Mouse (Mus musculus) kidney, adult 2 months (tissue): ENCODE measurements around the gene Timm8b. TPM values are rescaled to one million over a fixed set of nuclear protein-coding genes. Genes with fewer than 3 reads are reported as not detected.
A peak's percentile ranks its signal among the peaks of the same experiment; 100 is the strongest.
"Not testable (repeated sequence)": the region's sequence is repeated elsewhere in the genome, so short reads cannot be mapped to it uniquely, and the experiment has no call there.

ENCODE experiments used
- DNase-seq: peaks from one replicate; pipeline ENCODE4 v3.0.0; 2021
- H3K27ac ChIP-seq: fragments of 200-500 bp; 2 replicates; pipeline ENCODE4 v1.5.1; 2012; ENCODE audit warnings: low read depth, low read length, control low read depth, inconsistent platforms; ENCODE audit not compliant: insufficient read depth
- H3K27me3 ChIP-seq: fragments of 200-500 bp; replicated peaks from 2 replicates; pipeline ENCODE4 v1.6.1; 2012; ENCODE audit warnings: mild to moderate bottlenecking, moderate library complexity, low read length, inconsistent platforms; ENCODE audit not compliant: control insufficient read depth, insufficient read depth
- H3K36me3 ChIP-seq: fragments of 200-500 bp; 2 replicates; pipeline ENCODE4 v1.6.1; 2012; ENCODE audit warnings: mild to moderate bottlenecking, moderate library complexity, low read length, inconsistent platforms; ENCODE audit not compliant: control insufficient read depth, insufficient read depth
- H3K4me1 ChIP-seq: fragments of 200-500 bp; 2 replicates; pipeline ENCODE4 v1.6.1; 2011; ENCODE audit warnings: low read length; ENCODE audit not compliant: control insufficient read depth, insufficient read depth
- H3K4me3 ChIP-seq: fragments of 200-500 bp; 2 replicates; pipeline ENCODE4 v1.5.1; 2011; ENCODE audit warnings: mild to moderate bottlenecking, low read depth, low read length, control low read depth; ENCODE audit not compliant: insufficient read depth
- CTCF ChIP-seq: fragments of 200-500 bp; conservative IDR thresholded peaks from 2 replicates; pipeline ENCODE4 v1.5.1; 2011; ENCODE audit warnings: low read depth, mild to moderate bottlenecking, control low read depth, low read length, moderate library complexity, mixed read lengths; ENCODE audit not compliant: insufficient read depth, insufficient read length
- POLR2A ChIP-seq: fragments of 200-500 bp; IDR thresholded peaks from one replicate; pipeline ENCODE4 v1.6.1; 2011; ENCODE audit warnings: low read depth, low read length, control low read depth
- WGBS: fragments of 180-500 bp; shearing (Covaris S2); methylation state at CpG from one replicate; pipeline ENCODE4 v1.1.7; 2018; 5-methylcytosine and 5-hydroxymethylcytosine counted together
- polyA plus RNA-seq: library from polyadenylated mRNA; depleted of rRNA; stranded (reverse); fragments of >200 nt; gene quantifications from 2 replicates; pipeline ENCODE4 v1.2.3, GENCODE M21; 2012; rRNA removed

Timm8b gene
- polyA plus RNA-seq, 1 experiment = 292 TPM

DNA sequence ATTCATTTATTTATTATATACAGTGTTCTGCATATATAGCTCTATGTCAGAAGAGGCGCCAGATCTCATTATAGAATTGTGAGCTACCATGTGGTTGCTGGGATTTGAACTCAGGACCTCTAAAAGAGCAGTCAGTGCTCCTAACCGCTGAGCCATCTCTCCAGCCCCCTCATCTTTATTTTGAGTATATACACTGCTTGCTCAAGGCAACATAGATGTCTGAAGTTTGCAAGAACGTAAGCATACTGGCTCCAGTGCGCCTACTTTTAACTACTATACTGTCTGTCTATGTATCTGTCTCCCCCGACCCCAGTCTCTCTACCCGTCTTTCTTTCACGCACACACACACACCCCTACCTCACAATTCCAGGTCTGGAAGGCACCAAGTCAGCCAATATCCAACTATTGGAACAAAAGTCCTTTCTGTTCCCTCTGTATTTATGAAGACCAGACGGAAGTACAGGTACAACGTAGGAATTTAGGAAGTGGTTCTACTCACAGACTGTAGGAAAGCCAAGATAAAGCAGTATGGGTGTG lies 14.2 kb downstream of the Timm8b start:
- Histone ChIP-seq H3K27ac (no peak overlapping the region), H3K36me3 (no peaks in the 10 kb centered on the region; the same call in 1 of the 2 replicates), H3K27me3 (no peaks in the 10 kb centered on the region), H3K4me3 (no peak overlapping the region), H3K4me1 (peaks cover 5% of the 10 kb centered on the region; the same call in 1 of the 2 replicates)
- TF ChIP-seq POLR2A = no peak
- DNase-seq = no peak
- WGBS = 56% methylated on average over 9 of the region's 9 CpGs

DNA sequence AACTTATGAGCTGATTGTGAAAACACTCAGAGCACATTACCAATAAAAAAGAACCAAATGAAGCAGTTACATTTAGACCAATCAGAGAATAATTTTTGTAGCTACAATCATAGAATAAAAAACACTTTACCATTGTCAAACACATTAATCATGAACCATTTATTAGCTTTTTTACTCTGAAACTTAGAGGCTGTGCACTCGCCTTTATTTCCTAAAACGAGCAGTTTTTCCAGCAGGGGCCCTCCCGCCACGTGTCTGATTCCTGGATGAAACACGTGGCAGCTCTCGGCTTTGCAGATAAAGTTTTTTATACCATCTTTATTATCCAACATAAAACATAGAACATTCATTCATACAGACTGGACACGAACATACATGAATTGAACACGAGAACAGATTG lies 27.2 kb downstream of the Timm8b start:
- not testable (repeated sequence) for H3K27me3 ChIP-seq, H3K4me3 ChIP-seq, DNase-seq, H3K4me1 ChIP-seq, H3K27ac ChIP-seq, H3K36me3 ChIP-seq
- WGBS = 94% methylated on average over 6 of the region's 8 CpGs

DNA sequence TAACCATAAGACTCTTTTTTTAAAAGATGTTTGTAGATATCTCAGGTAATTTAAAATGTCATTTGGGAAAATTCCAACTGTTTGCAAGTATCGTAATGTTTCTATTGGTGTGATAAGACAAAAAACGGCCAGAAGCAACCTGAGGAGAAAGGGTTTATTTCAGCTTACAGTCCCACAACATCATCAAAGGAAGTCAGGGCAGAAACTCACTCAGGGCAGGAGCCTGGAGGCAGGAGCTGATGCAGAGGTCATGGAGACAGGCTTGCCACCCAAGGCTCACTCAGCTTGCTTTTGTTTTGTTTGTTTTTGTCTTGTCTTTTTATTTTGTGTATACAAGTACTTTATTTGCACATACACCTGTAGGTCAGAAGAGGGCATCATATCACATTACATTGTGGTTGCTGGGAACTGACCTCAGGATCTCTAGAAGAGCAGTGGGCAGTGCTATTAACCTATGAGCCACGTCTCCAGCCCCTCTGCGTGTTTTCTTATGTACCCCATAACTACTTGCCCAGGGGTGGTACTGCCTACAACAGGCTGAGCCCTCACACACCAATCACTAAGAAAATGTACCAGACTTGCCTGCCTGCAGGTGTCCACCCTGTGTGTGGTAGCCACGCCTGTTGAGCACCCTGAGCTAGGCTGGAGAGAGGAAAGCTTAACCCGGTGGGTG lies 28.4 kb downstream of the Timm8b start:
- no peak for TF ChIP-seq POLR2A
- H3K27ac ChIP-seq = no peak overlapping the region
- H3K27me3 ChIP-seq = no peaks in the 10 kb centered on the region
- no peaks in the 10 kb centered on the region for H3K4me1 ChIP-seq
- no peak overlapping the region for H3K4me3 ChIP-seq
- 83% methylated on average over 6 of the region's 6 CpGs for WGBS
- DNase-seq = no peak
- H3K36me3 ChIP-seq = peaks cover 1% of the 10 kb centered on the region

DNA sequence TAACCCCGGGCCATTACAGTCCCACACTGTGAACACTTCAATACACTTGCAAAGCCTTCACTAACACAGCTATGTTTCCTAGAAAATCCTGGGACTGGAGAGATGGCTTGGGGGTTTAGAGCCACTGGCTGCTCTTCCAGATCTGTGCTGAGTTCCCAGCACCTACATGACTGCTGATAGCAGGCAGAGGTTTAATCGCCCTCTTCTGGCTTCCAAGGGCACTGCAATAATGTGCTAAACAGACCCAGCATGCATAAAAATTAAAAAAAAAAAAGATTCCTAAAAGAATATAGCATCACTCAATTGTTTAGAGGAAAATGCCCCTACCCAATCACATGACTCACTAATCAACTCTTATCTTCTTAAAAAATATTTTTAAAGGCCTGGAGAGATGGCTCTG lies 29.3 kb downstream of the Timm8b start:
- DNase-seq = no peak
- Histone ChIP-seq H3K27me3 (no peaks in the 10 kb centered on the region), H3K4me1 (no peaks in the 10 kb centered on the region), H3K27ac (no peak overlapping the region), H3K4me3 (no peak overlapping the region), H3K36me3 (peaks cover 3% of the 10 kb centered on the region)
- TF ChIP-seq CTCF = peak; percentile 47
- TF ChIP-seq POLR2A = no peak
- 66% methylated on average over 2 of the region's 2 CpGs for WGBS

DNA sequence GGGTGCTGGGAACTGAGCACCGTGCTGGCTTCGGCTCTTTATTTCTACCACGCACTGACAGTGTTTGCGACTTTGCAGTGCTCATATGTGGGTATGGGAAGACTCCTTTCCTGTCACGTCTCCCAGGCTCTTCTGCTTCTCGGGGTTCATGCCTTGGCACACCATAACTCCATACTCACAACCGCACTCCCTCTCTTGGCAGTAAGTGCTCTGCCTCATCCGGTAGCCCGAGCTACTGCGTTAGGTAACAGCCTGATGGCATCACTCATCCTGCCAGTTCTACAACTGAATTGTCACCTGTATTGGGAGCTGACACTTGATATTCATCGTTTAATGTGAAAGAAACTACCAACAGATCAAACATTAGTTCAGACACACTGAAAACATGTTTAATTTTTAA lies 30.6 kb downstream of the Timm8b start:
- Histone ChIP-seq H3K4me1 (no peaks in the 10 kb centered on the region), H3K36me3 (peaks cover 3% of the 10 kb centered on the region), H3K27ac (no peak overlapping the region), H3K4me3 (no peak overlapping the region), H3K27me3 (no peaks in the 10 kb centered on the region)
- TF ChIP-seq CTCF = no peak
- no peak for TF ChIP-seq POLR2A
- no peak for DNase-seq
- WGBS = 92% methylated on average over 11 of the region's 11 CpGs

DNA sequence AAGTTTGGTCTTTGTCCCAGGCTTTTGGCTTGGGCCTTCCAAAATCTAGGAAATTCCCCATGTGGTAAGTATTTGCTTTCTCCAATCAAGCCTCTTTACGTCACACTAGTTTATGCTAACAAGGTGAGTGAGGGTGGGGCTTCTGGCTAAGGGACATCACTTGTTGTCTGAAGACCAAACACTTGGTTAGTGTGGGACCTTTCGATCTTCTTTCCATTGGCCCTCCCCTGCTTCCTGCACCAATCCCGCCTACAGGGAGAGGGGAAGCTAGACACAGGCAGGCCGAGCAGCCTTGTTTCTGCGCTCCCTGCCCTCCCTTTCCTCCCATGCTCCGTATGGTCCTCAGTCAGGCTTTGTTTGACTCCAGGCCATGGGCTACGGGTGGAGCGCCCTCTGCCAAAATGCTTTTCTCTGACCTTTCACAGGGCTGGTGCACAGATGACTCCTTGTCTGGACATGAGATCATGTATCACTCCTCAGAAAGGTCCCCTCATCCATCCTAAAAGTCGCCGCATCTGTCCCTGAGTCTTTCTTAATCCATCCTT lies 43.2 kb downstream of the Timm8b start:
- H3K27ac ChIP-seq = no peak overlapping the region

DNA sequence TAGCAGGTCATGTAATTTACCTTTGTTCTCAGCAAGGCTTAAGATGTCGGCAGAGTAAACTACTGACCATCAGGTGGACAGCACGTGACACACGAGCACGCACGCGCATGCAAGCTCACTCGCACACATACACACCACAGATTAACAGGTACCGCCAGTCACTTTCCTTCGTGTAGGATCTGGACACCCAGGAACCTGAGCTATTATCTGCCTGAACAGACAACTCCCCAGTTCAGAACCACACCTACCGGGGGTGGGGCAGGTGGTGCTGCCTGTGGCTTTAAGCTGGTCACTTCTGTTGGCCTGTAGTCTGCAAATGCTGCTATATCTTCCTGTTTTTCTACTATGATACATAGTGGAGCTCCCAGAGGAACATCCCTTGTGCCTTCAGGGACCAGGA lies 46.8 kb downstream of the Timm8b start:
- TF ChIP-seq POLR2A (no peak), CTCF (no peak)
- no peak for DNase-seq
- Histone ChIP-seq H3K4me1 (no peaks in the 10 kb centered on the region), H3K36me3 (peaks cover 14% of the 10 kb centered on the region), H3K4me3 (no peak overlapping the region), H3K27ac (no peak overlapping the region), H3K27me3 (no peaks in the 10 kb centered on the region)
- 96% methylated on average over 10 of the region's 10 CpGs for WGBS

More for the DNA sequence above, 43.2 kb downstream of the Timm8b start:
- Histone ChIP-seq H3K36me3 (peaks cover 11% of the 10 kb centered on the region), H3K4me3 (no peak overlapping the region), H3K27me3 (no peaks in the 10 kb centered on the region), H3K4me1 (no peaks in the 10 kb centered on the region)
- no peak for TF ChIP-seq POLR2A
- TF ChIP-seq CTCF = no peak
- no peak for DNase-seq
- 82% methylated on average over 10 of the region's 10 CpGs for WGBS

Other genes starting within 250 kb of the Timm8b start
- 82.6 and 86.0 TPM in 2 replicates for gene Plet1, start 109.4 kb upstream of the Timm8b start, polyA plus RNA-seq
- gene Pts, start 75.2 kb upstream of the Timm8b start, polyA plus RNA-seq = 50.2 and 58.6 TPM in 2 replicates
- 1.4 and 2.2 TPM in 2 replicates for gene Il18, start 49.1 kb upstream of the Timm8b start, polyA plus RNA-seq
- gene Bco2, start 48.7 kb upstream of the Timm8b start, polyA plus RNA-seq = 4.6 and 5.3 TPM in 2 replicates
- gene Tex12, start 42.6 kb upstream of the Timm8b start, polyA plus RNA-seq = not detected in 2 replicates
- 541 and 551 TPM in 2 replicates for gene Sdhd, start 98 bp upstream of the Timm8b start, polyA plus RNA-seq
- 2.1 and 2.7 TPM in 2 replicates for gene Pih1d2, start 13.4 kb downstream of the Timm8b start, polyA plus RNA-seq
- 4.1 and 5.1 TPM in 2 replicates for gene Nkapd1, start 13.6 kb downstream of the Timm8b start, polyA plus RNA-seq
- 60.8 and 70.8 TPM in 2 replicates for gene Dlat, start 55.9 kb downstream of the Timm8b start, polyA plus RNA-seq
- 4.6 and 5.3 TPM in 2 replicates for gene Dixdc1, start 135.6 kb downstream of the Timm8b start, polyA plus RNA-seq
- 39.0 and 41.1 TPM in 2 replicates for gene 2310030G06Rik, start 142.6 kb downstream of the Timm8b start, polyA plus RNA-seq
- 548 and 676 TPM in 2 replicates for gene Cryab, start 147.4 kb downstream of the Timm8b start, polyA plus RNA-seq
- 20.0 and 21.1 TPM in 2 replicates for gene Hspb2, start 148.4 kb downstream of the Timm8b start, polyA plus RNA-seq
- 3.6 and 4.3 TPM in 2 replicates for gene Fdxacb1, start 164.3 kb downstream of the Timm8b start, polyA plus RNA-seq
- 20.3 and 21.3 TPM in 2 replicates for gene Alg9, start 171.1 kb downstream of the Timm8b start, polyA plus RNA-seq
- 97.4 and 111 TPM in 2 replicates for gene 1110032A03Rik, start 171.6 kb downstream of the Timm8b start, polyA plus RNA-seq
- gene Ppp2r1b, start 241.4 kb downstream of the Timm8b start, polyA plus RNA-seq = 10.2 and 13.0 TPM in 2 replicates